In the genomic region with DNA sequence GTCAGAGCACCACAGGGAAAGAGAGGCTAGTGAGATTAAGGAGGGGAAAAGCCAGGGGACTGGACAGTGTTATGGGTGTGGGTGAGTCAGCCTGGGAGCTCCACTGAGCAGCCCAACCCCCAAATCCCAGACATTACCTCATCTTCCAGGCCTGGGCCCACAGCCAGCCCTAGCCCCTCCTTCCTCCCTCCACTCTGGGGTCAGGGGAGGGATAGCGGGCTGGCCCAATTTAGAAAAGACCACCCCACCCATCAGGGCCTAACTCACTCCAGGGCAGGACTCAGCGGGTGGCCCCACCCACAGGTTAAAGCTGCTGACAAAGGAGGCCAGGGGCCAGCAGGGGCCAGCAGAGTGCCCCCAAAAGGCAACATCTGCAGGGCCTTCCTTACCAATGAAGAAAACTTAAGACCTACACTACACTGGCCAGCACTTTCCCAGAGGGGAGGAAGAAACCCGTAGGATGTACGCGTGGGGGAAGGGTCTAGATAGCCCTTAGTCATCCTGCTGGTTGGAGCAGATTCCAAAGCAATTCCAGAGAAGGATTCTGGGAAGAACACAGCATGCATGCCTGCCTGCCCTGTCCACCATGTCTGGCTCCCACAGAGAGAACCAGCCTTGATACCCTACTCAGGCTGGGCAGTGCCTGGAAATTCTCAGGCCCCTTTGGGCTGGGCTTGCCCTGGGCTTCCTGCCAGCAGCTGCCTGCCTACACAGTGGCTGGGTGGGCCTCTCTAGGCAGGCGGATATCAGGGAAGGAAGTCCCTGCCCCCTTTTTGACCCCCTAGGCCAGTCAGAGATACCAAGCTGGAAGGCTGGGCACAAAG, we compare ENCODE assay signal across 8 mouse cellular contexts. TPM values are rescaled to one million over a fixed set of nuclear protein-coding genes. Genes with fewer than 3 reads are reported as not detected.
DNase-seq lines count a peak whose midpoint lies in the region; ATAC-seq and TF ChIP-seq lines count a peak whose summit lies in the region.

No protein-coding gene starts in this region.

- peak overlapping the region; percentile 86 for H3K27ac ChIP-seq in forebrain, embryonic 13.5 days
- H3K27ac ChIP-seq in limb, embryonic 12.5 days, result peak overlapping the region; percentile 94
- peak overlapping the region; percentile 74 for H3K27ac ChIP-seq in midbrain, embryonic 12.5 days (replicated peaks)
- H3K27ac ChIP-seq in thymus, adult 2 months (ENCODE audit: control insufficient read depth, insufficient read depth, low read length), result no peak overlapping the region

- H3K9ac ChIP-seq in forebrain, embryonic 13.5 days, result peak overlapping the region; percentile 23
- H3K9ac ChIP-seq in limb, embryonic 12.5 days (replicated peaks), result peak overlapping the region; percentile 47
- peak overlapping the region; percentile 26; the same call in 1 of the 2 replicates for H3K9ac ChIP-seq in midbrain, embryonic 12.5 days (replicated peaks)

- peak; percentile 35 for DNase-seq in thymus, postnatal 4 days
- DNase-seq in thymus, adult 18-20 months, result no peak
- DNase-seq in heart, postnatal 36 days, result peak; percentile 83 to 90
- DNase-seq in urinary bladder, postnatal 14 days (ENCODE audit: low spot score), result peak; percentile 85
- no peak for DNase-seq in thymus, adult 2 months

- H3K4me3 ChIP-seq in forebrain, embryonic 13.5 days, result no peak overlapping the region
- peak overlapping the region; percentile 93 for H3K4me3 ChIP-seq in limb, embryonic 12.5 days (replicated peaks)
- H3K4me3 ChIP-seq in midbrain, embryonic 12.5 days, result 0 out of 2 replicates have a peak overlapping the region, but pooled peaks have one; percentile 9
- no peak overlapping the region for H3K4me3 ChIP-seq in thymus, adult 2 months (ENCODE audit: control insufficient read depth, insufficient read depth, low read length)

- TF ChIP-seq POLR2A in thymus, adult 2 months (IDR thresholded peaks at IDR 0.05; ENCODE audit: control insufficient read depth, extremely low read depth, insufficient read depth, low read length, poor library complexity), result no peak

- H3K4me2 ChIP-seq in forebrain, embryonic 13.5 days, result peak overlapping the region; percentile 91
- H3K4me2 ChIP-seq in limb, embryonic 12.5 days, result peak overlapping the region; percentile 93
- peak overlapping the region; percentile 79 for H3K4me2 ChIP-seq in midbrain, embryonic 12.5 days (replicated peaks)

- peaks cover 3% of the 10 kb centered on the region; the same call in 1 of the 2 replicates for H3K27me3 ChIP-seq in forebrain, embryonic 13.5 days
- peaks cover 7% of the 10 kb centered on the region; the same call in 1 of the 2 replicates for H3K27me3 ChIP-seq in limb, embryonic 12.5 days
- peaks cover 13% of the 10 kb centered on the region; the same call in 1 of the 2 replicates for H3K27me3 ChIP-seq in midbrain, embryonic 12.5 days
- no peaks in the 10 kb centered on the region; the same call in 1 of the 2 replicates for H3K27me3 ChIP-seq in thymus, adult 2 months (ENCODE audit: control insufficient read depth, insufficient read depth, low read length)

- ATAC-seq in forebrain, embryonic 13.5 days, result peak; percentile 50
- peak; percentile 43 for ATAC-seq in limb, embryonic 12.5 days (ENCODE audit: insufficient number of reproducible peaks, insufficient read depth, low FRiP score, low TSS enrichment, low read depth)
- peak; percentile 21; the same call in 1 of the 2 replicates for ATAC-seq in midbrain, embryonic 12.5 days (ENCODE audit: low FRiP score, low read depth)

- no peak for TF ChIP-seq CTCF in thymus, adult 2 months (IDR thresholded peaks at IDR 0.05; ENCODE audit: borderline replicate concordance, control insufficient read depth, extremely low read depth, insufficient read depth, low read length, poor library complexity)

- no peaks in the 10 kb centered on the region for H3K9me3 ChIP-seq in forebrain, embryonic 13.5 days (replicated peaks)
- no peaks in the 10 kb centered on the region for H3K9me3 ChIP-seq in limb, embryonic 12.5 days
- no peaks in the 10 kb centered on the region for H3K9me3 ChIP-seq in midbrain, embryonic 12.5 days

- peaks cover 35% of the 10 kb centered on the region for H3K36me3 ChIP-seq in forebrain, embryonic 13.5 days (ENCODE audit: poor library complexity, severe bottlenecking)
- H3K36me3 ChIP-seq in limb, embryonic 12.5 days, result peaks cover 50% of the 10 kb centered on the region
- H3K36me3 ChIP-seq in midbrain, embryonic 12.5 days, result peaks cover 36% of the 10 kb centered on the region
- H3K36me3 ChIP-seq in thymus, adult 2 months (ENCODE audit: control insufficient read depth, insufficient read depth, low read length), result no peaks in the 10 kb centered on the region

- H3K4me1 ChIP-seq in forebrain, embryonic 13.5 days, result peaks cover 30% of the 10 kb centered on the region
- peaks cover 33% of the 10 kb centered on the region for H3K4me1 ChIP-seq in limb, embryonic 12.5 days (replicated peaks)
- peaks cover 26% of the 10 kb centered on the region for H3K4me1 ChIP-seq in midbrain, embryonic 12.5 days
- H3K4me1 ChIP-seq in thymus, adult 2 months (replicated peaks; ENCODE audit: control insufficient read depth, insufficient read depth, low read length), result peaks cover 34% of the 10 kb centered on the region

- 12% methylated on average over 6 of the region's 6 CpGs for WGBS in forebrain, embryonic 13.5 days
- WGBS in limb, embryonic 12.5 days, result 16% methylated on average over 6 of the region's 6 CpGs
- WGBS in midbrain, embryonic 12.5 days, result 9% methylated on average over 6 of the region's 6 CpGs
- 55% methylated on average over 6 of the region's 6 CpGs for WGBS in thymus, adult 2 months

- intact Hi-C loops in heart, postnatal 36 days (cut with DNase I), result no loop called here

RNA-seq across cellular contexts. Expression of a gene that starts 2.6 kb away (rescaled TPM):
- 152 and 157 TPM in 2 replicates for polyA plus RNA-seq in forebrain, embryonic 13.5 days (2015; fragmentation: Nextera tagmentation; extraction: Ambion mirVana)
- 10 to 100 TPM; 49.3 to 49.9 TPM for total RNA-seq in heart, postnatal 36 days (2021)
- 154 and 158 TPM in 2 replicates for polyA plus RNA-seq in limb, embryonic 12.5 days (2016; fragmentation: Nextera tagmentation; extraction: Ambion mirVana)
- polyA plus RNA-seq in midbrain, embryonic 12.5 days (2016; fragmentation: Nextera tagmentation; extraction: Ambion mirVana), result 140 and 156 TPM in 2 replicates
- 25.6 and 29.5 TPM in 2 replicates for polyA plus RNA-seq in thymus, adult 2 months (2012; rRNA removed)

RNA-seq across cellular contexts. Expression of a gene that starts 18.2 kb away (rescaled TPM):
- 2.1 and 3.7 TPM in 2 replicates for polyA plus RNA-seq in forebrain, embryonic 13.5 days (2015; fragmentation: Nextera tagmentation; extraction: Ambion mirVana)
- total RNA-seq in heart, postnatal 36 days (2021), result 1 to 10 TPM; 2.2 to 2.7 TPM
- 2.4 and 2.7 TPM in 2 replicates for polyA plus RNA-seq in limb, embryonic 12.5 days (2016; fragmentation: Nextera tagmentation; extraction: Ambion mirVana)
- polyA plus RNA-seq in midbrain, embryonic 12.5 days (2016; fragmentation: Nextera tagmentation; extraction: Ambion mirVana), result 2.9 and 4.6 TPM in 2 replicates
- polyA plus RNA-seq in thymus, adult 2 months (2012; rRNA removed), result 18.2 and 21.9 TPM in 2 replicates

RNA-seq across cellular contexts. Expression of a gene that starts 23.0 kb away (rescaled TPM):
- 639 and 641 TPM in 2 replicates for polyA plus RNA-seq in forebrain, embryonic 13.5 days (2015; fragmentation: Nextera tagmentation; extraction: Ambion mirVana)
- 1 to 10 TPM; 9.4 to 9.6 TPM for total RNA-seq in heart, postnatal 36 days (2021)
- polyA plus RNA-seq in limb, embryonic 12.5 days (2016; fragmentation: Nextera tagmentation; extraction: Ambion mirVana), result 361 and 375 TPM in 2 replicates
- 558 and 585 TPM in 2 replicates for polyA plus RNA-seq in midbrain, embryonic 12.5 days (2016; fragmentation: Nextera tagmentation; extraction: Ambion mirVana)
- 7.8 and 9.8 TPM in 2 replicates for polyA plus RNA-seq in thymus, adult 2 months (2012; rRNA removed)

RNA-seq across cellular contexts. Expression of a gene that starts 25.6 kb away (rescaled TPM):
- 67.3 and 72.1 TPM in 2 replicates for polyA plus RNA-seq in forebrain, embryonic 13.5 days (2015; fragmentation: Nextera tagmentation; extraction: Ambion mirVana)
- total RNA-seq in heart, postnatal 36 days (2021), result 10 to 100 TPM; 14.4 to 14.7 TPM
- polyA plus RNA-seq in limb, embryonic 12.5 days (2016; fragmentation: Nextera tagmentation; extraction: Ambion mirVana), result 77.3 and 80.1 TPM in 2 replicates
- 64.6 and 73.4 TPM in 2 replicates for polyA plus RNA-seq in midbrain, embryonic 12.5 days (2016; fragmentation: Nextera tagmentation; extraction: Ambion mirVana)
- polyA plus RNA-seq in thymus, adult 2 months (2012; rRNA removed), result 97.8 and 100.0 TPM in 2 replicates

RNA-seq across cellular contexts. Expression of a gene that starts 46.8 kb away (rescaled TPM):
- polyA plus RNA-seq in forebrain, embryonic 13.5 days (2015; fragmentation: Nextera tagmentation; extraction: Ambion mirVana), result 1.6 and 2.2 TPM in 2 replicates
- total RNA-seq in heart, postnatal 36 days (2021), result under 1 TPM; 0.58 to 0.70 TPM
- polyA plus RNA-seq in limb, embryonic 12.5 days (2016; fragmentation: Nextera tagmentation; extraction: Ambion mirVana), result 0.67 and 1.1 TPM in 2 replicates
- polyA plus RNA-seq in midbrain, embryonic 12.5 days (2016; fragmentation: Nextera tagmentation; extraction: Ambion mirVana), result 2.0 and 2.3 TPM in 2 replicates
- polyA plus RNA-seq in thymus, adult 2 months (2012; rRNA removed), result 33.8 and 52.2 TPM in 2 replicates

Comparison
In these comparisons a context has a peak if more than half of its experiments do, and no peak if none do; other contexts are left out.
1. DNase-seq: peak in thymus, postnatal 4 days (single experiment), heart, postnatal 36 days (2 of 2) and urinary bladder, postnatal 14 days (single experiment); none in thymus, adult 18-20 months (0 of 2) and thymus, adult 2 months (single experiment).
2. H3K4me3 ChIP-seq: peak in limb, embryonic 12.5 days (single experiment) and midbrain, embryonic 12.5 days (single experiment); none in forebrain, embryonic 13.5 days (single experiment) and thymus, adult 2 months (single experiment).
3. RNA of a gene that starts 23.0 kb away (polyA plus RNA-seq): 639 to 641 TPM in forebrain, embryonic 13.5 days, 558 to 585 TPM in midbrain, embryonic 12.5 days and 361 to 375 TPM in limb, embryonic 12.5 days; 7.8 to 9.8 TPM in thymus, adult 2 months; every median in the first group is over 10 times any median in the second.
4. Peak in every context shown above with its lines, with median percentiles within 50 percentile points of each other: ATAC-seq, H3K4me2 ChIP-seq and H3K9ac ChIP-seq.